Mouse (Mus musculus) gastrocnemius, postnatal 4 days (tissue): ENCODE results near the gene Polrmt. TPM values are rescaled to one million over a fixed set of nuclear protein-coding genes. Genes with fewer than 3 reads are reported as not detected.

Experiments
- DNase-seq, 2 experiments: peaks; one replicate each; pipeline ENCODE4 v3.0.0; 2021 to 2022; ENCODE audit warnings: low spot score in 2 of 2, mixed read lengths in 2 of 2
- long read RNA-seq, 2 experiments: library from polyadenylated mRNA; stranded (forward); transcript quantifications; one replicate each; pipeline ENCODE4 v2.0.0; 2021
- total RNA-seq, 2 experiments: library from RNA; stranded (reverse); gene quantifications; 2 replicates each; pipeline ENCODE4 v1.2.3; 2021

The Polrmt gene
- total RNA-seq: 10 to 100 TPM; 25.5 to 27.8 TPM
- long read RNA-seq, experiment 1, transcript Polrmt-201 (21 exons, 3,755 nt): major isoform, 14 of 23 reads
- long read RNA-seq, experiment 1, partial matches to known transcripts: 3 of 23 reads
- long read RNA-seq, experiment 1, other reads (novel, unspliced or antisense): 6 of 23 reads
- long read RNA-seq, experiment 2, transcript Polrmt-201 (21 exons, 3,755 nt): major isoform, 24 of 40 reads
- long read RNA-seq, experiment 2, partial matches to known transcripts: 11 of 40 reads
- long read RNA-seq, experiment 2, other reads (novel, unspliced or antisense): 4 of 40 reads

- peak; percentile 91 to 95 for DNase-seq
Measured at GRCm38 (mm10) chr10:79745898-79746773, at the start of gene Polrmt. TSS of gene Polrmt (minus strand) at chr10:79746581.

DNA sequence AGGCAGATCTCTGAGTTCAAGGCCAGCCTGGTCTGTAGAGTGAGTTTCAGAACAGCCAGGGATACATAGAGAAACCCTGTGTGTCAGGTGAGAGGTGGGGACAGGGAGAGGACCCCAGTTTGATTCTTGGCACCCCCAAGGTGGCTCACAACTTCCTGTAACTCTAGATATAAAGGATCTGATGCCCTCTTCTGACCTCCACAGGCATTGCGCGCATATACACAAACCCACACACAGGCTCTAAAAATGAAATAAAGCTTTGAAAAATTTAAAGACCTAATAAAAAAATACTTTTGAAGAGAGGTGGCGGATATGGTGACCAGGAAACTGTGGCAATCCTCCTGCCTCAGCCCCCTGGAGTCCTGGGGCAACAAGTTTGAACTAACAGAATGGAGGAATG, 49.5 kb upstream of the Polrmt start:
- DNase-seq: no peak

- DNase-seq: peak in 1 of 2 experiments; percentile 65
Measured at GRCm38 (mm10) chr10:79794491-79794931, 48.1 kb upstream of the Polrmt start.

DNA sequence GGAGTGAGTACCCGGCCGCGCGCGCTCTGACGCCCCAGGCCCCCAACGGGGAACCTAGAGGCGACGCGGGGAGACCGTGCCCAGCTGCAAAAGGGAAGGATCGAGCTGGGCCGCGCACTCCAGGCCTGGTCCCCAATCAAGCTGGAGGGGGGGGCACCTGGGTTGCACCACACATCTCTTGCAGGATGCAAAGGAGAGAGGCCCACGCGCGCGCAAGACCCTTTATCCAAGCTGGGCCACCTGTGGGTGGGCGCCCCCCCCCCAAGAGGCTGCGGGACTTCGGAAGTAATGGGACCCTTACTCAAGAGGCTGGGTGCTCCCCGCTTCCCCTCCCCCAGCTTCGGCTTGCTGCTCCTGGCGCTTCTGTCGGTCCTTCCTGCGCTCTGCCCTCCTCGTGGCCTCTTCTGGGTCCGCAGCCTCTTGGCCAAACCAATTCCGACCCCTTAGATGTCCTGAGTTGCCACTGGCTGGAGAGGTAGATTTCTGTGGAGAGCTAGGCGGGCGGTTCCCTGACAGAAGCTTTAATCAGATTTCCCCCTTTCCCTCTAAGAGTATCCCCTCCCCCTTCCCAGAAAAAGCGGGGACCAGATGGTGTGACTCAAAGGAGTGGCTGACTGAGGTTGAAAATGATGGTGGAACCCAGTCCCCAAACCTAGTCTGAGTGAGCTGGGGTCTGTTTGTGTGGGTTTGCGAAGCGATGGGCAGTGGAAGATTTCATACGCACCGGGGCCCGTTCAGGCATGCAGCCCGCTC, 47.5 kb upstream of the Polrmt start:
- no peak for DNase-seq

- peak; percentile 68 to 79 for DNase-seq
Measured at GRCm38 (mm10) chr10:79793051-79793737, 46.8 kb upstream of the Polrmt start, which contains the start of gene Palm. TSS of gene Palm (plus strand) at chr10:79793572.

GRCm38 (mm10) chr10:79792339-79793040, 46.1 kb upstream of the Polrmt start:
- no peak for DNase-seq

DNA sequence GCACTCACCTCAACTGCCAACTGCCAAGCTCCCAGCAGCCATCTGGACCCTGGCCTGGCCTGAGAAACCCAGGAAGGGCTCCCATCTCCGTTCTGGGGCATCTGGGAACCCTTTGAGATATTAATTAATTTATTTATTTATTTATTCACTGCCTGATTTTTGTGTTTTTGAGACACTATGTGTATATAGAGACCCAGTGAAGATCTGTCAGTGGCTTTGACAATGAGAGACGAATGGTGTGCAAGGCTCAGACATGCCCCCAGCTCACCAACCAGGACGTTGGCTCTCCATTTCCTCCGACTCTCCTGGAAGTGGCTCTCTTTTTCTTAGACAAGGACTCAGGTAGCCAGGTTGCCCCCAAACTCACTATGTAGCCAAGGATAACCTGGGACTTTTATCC, 44.5 kb upstream of the Polrmt start, which contains the start of gene Prss57:
Gene Prss57, minus strand, starts transcription at position 101 of the 400 bp plus-strand sequence.
- DNase-seq: no peak

- no peak for DNase-seq
Measured at GRCm38 (mm10) chr10:79789581-79789980, 43.2 kb upstream of the Polrmt start.

DNA sequence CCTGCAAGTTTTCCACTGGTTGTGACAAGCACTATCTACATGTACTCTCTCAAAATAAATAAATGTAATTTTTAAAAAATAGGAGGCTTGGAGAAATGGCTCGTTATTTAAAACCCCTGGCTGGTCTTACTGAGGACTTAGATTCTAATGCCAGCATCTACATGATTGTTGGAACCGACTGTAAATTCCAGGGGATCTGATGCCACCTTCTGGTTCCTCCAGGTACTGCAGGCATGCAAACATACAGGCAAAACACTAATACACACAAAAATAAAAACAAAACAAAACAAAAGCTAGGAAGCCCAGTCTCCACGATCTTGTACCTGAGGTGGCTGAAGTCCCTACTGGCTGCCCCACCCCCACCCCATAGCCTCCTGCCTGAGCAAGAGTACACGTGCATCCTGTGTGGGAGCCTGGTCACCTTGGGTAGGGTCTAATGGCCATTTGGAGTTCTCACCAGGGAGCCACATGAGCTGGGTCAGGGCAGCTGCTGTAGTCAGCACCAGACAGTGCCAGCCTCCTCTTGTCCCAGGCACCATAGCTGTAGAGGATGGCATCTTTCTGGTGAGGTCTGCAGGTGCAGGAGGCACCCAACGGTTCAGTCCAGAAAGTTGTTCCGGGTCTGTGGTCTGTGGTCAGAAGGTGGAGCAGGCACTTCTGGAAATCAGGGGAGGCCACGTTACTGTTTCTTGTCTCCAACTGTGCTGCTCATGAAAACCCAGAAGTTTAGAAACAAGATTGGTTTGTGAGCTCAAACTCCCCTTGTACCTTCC, 42.2 kb upstream of the Polrmt start:
- DNase-seq: peak; percentile 59 to 76

GRCm38 (mm10) chr10:79783920-79784800, 37.8 kb upstream of the Polrmt start:
- no peak for DNase-seq

- no peak for DNase-seq
Measured at GRCm38 (mm10) chr10:79783050-79783449, 36.7 kb upstream of the Polrmt start.

GRCm38 (mm10) chr10:79781956-79782355, 35.6 kb upstream of the Polrmt start:
- no peak for DNase-seq

- no peak for DNase-seq
Measured at GRCm38 (mm10) chr10:79781139-79781538, 34.8 kb upstream of the Polrmt start.

GRCm38 (mm10) chr10:79780664-79781015, 34.3 kb upstream of the Polrmt start:
- DNase-seq: no peak

GRCm38 (mm10) chr10:79779784-79780663, 33.6 kb upstream of the Polrmt start:
- DNase-seq: peak; percentile 82 to 88

DNA sequence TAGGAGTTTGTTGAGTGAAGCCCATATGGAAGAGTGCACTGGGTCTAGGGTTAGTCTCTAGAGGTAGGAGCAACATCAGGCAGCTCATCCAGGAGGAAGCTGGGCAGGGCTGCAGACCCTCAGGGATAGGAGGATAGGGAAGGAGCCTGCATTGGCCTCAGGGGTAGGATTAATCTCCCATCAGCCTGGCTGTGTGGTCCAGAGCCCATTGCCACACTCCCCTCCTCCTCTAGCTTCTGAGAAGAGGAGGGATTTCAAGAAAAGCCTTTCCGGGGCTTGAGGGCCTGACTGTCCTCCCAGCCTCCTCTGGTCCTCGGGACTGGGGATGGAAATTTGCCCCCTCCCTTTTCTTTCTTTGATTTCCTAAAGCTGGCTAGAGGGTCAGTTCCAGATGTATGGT, 32.8 kb upstream of the Polrmt start:
- DNase-seq: no peak

GRCm38 (mm10) chr10:79778006-79778405, 31.6 kb upstream of the Polrmt start:
- DNase-seq: peak in 1 of 2 experiments; percentile 54
